Mouse (Mus musculus): ENCODE data around the gene Bicdl1. TPM values are rescaled to one million over a fixed set of nuclear protein-coding genes. Genes with fewer than 3 reads are reported as not detected.

Gene Bicdl1
- polyA plus RNA-seq, 2 experiments, result 11.7 to 16.3 TPM

DNA sequence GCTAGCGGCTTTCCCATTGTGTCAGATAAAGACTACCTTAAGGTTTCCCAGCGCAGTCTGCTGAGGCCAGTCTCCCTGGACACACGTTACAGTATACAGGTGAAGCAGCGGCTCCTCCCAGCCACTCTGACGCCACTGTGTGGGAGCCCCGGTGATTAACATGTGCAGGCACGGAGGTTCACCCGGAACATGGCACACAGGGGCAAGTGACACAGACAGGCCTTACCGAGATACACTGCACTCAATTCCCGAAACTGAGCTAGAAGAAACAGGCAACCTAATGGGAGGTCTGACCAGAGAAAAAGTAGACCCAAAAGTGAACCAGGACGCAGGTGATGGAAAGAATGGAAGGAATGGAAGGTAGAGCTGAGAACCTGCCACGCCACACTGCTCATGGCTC, 77.6 kb downstream of the Bicdl1 start:
- no peak for ATAC-seq (ENCODE audit: low FRiP score, low read depth)
- DNase-seq (ENCODE audit: low spot score), result no peak
- Histone ChIP-seq H3K4me2 (replicated peaks; ENCODE audit: low read depth, low read length, severe bottlenecking) (no peak overlapping the region), H3K4me1 (ENCODE audit: control insufficient read depth, insufficient read depth, low read length) (no peaks in the 10 kb centered on the region), H3K27me3 (ENCODE audit: control insufficient read depth, insufficient read depth, low read length) (no peaks in the 10 kb centered on the region), H3K27ac (replicated peaks; ENCODE audit: low read depth, low read length) (no peak overlapping the region), H3K4me3 (replicated peaks; ENCODE audit: low read length) (no peak overlapping the region), H3K9ac (ENCODE audit: low read depth, low read length, severe bottlenecking) (no peak overlapping the region), H3K9me3 (ENCODE audit: control insufficient read depth, low read length) (no peaks in the 10 kb centered on the region), H3K36me3 (ENCODE audit: control insufficient read depth, insufficient read depth, low read length) (no peaks in the 10 kb centered on the region)
- WGBS, result 88% methylated on average over 12 of the region's 12 CpGs
- no peak for TF ChIP-seq POLR2A (IDR thresholded peaks at IDR 0.05; ENCODE audit: borderline replicate concordance, extremely low read depth, insufficient read depth, insufficient read length)

DNA sequence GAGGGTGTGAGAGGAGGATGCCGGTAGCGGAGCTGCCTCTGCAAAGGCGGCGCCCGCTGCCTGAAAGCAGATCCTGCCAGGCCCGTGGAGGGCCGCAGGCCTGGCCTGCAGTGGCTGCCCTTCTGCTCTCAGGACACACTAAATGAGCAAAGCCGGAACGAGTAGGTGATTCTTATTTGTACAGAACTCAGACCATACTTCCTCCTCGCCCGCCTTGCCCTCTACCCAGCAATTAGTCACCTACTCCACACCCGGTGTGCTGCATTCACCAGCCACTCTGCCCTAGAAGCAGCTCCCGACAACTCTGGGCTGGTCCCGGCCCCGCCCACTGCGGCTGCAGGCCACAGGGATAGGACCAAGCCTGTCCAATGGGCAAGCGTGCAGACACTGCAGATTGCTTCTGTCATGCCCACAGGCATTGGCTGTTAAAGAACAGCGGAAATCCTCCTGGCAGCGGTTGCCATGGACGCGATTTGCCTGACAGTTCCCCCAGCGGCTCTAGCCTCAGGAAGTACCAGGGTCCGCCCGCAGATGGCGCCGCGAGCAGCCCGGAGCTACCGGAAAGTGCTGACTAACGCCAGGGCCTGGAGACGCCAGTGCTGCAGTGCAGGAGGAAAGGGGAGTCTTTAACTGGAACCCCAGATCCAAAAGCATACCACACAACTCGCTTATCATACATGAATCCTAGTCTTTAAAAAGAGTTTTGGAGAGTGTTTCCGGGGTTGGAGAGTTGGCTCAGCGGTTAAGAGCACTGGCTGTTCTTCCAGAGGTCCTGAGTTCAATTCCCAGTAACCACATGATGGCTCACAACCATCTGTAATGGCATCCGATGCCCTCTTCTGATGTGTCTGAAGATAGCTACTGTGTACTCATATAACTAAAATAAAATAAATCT, 78.5 kb downstream of the Bicdl1 start:
- peak; percentile 98 for ATAC-seq (ENCODE audit: low FRiP score, low read depth)
- TF ChIP-seq POLR2A (IDR thresholded peaks at IDR 0.05; ENCODE audit: borderline replicate concordance, extremely low read depth, insufficient read depth, insufficient read length), result peak; percentile 87; the same call in 1 of the 2 replicates
- WGBS, result 4% methylated on average over 35 of the region's 35 CpGs
- Histone ChIP-seq H3K27me3 (ENCODE audit: control insufficient read depth, insufficient read depth, low read length) (no peaks in the 10 kb centered on the region), H3K4me3 (replicated peaks; ENCODE audit: low read length) (peak overlapping the region; percentile 43), H3K4me1 (ENCODE audit: control insufficient read depth, insufficient read depth, low read length) (no peaks in the 10 kb centered on the region), H3K27ac (replicated peaks; ENCODE audit: low read depth, low read length) (no peak overlapping the region), H3K9me3 (ENCODE audit: control insufficient read depth, low read length) (no peaks in the 10 kb centered on the region), H3K9ac (ENCODE audit: low read depth, low read length, severe bottlenecking) (peak overlapping the region; percentile 50), H3K36me3 (ENCODE audit: control insufficient read depth, insufficient read depth, low read length) (peaks cover under 1% of the 10 kb centered on the region; the same call in 1 of the 2 replicates), H3K4me2 (replicated peaks; ENCODE audit: low read depth, low read length, severe bottlenecking) (peak overlapping the region; percentile 70)
- peak; percentile 100 for DNase-seq (ENCODE audit: low spot score)

DNA sequence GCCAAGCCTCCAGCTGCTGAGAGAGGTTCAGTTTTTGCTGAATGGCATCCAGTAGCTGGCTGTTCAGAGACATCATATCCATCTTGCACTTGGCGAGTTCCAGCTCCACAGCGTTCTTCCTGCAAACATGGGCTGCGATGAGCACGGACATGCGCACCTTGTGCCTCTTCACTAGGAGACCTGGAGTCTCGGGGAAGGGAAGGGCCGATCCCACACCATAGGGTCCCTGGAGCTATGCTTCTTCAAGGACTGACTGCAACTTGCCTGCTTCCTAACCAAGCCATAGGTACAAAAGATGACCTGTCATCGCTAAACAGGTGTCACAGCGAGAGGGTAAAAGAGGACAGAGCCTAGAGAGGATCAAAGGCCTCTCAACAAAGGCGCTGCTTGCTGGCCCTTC, 79.6 kb downstream of the Bicdl1 start:
- TF ChIP-seq POLR2A (IDR thresholded peaks at IDR 0.05; ENCODE audit: borderline replicate concordance, extremely low read depth, insufficient read depth, insufficient read length), result no peak
- DNase-seq (ENCODE audit: low spot score), result no peak
- ATAC-seq (ENCODE audit: low FRiP score, low read depth), result no peak
- no peaks in the 10 kb centered on the region for H3K9me3 ChIP-seq (ENCODE audit: control insufficient read depth, low read length)
- H3K4me2 ChIP-seq (replicated peaks; ENCODE audit: low read depth, low read length, severe bottlenecking), result peak overlapping the region; percentile 70; the same call in 1 of the 2 replicates
- no peak overlapping the region for H3K27ac ChIP-seq (replicated peaks; ENCODE audit: low read depth, low read length)
- no peaks in the 10 kb centered on the region for H3K4me1 ChIP-seq (ENCODE audit: control insufficient read depth, insufficient read depth, low read length)
- H3K36me3 ChIP-seq (ENCODE audit: control insufficient read depth, insufficient read depth, low read length), result peaks cover 8% of the 10 kb centered on the region; the same call in 1 of the 2 replicates
- no peaks in the 10 kb centered on the region for H3K27me3 ChIP-seq (ENCODE audit: control insufficient read depth, insufficient read depth, low read length)
- peak overlapping the region; percentile 50 for H3K9ac ChIP-seq (ENCODE audit: low read depth, low read length, severe bottlenecking)
- peak overlapping the region; percentile 43 for H3K4me3 ChIP-seq (replicated peaks; ENCODE audit: low read length)
- WGBS, result 86% methylated on average over 10 of the region's 10 CpGs

DNA sequence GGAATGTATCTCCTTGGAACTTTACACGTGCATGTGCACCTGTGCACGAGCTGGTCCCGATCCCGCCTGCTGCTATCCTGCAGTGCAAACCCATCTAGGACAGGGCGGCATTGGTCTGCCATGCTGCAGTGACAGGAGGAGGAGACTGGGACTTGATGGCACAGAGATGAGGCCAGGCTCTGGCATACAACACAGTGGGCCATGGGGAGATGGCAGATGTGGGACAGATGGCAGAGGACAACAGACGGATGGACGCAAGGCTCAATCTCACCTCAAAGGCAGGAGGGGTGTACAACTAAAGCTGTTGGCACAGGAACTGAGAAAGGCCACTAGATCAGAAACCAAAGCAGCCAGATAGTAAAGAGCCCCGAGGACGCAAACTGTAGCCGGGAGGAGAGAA, 80.5 kb downstream of the Bicdl1 start:
- WGBS, result 90% methylated on average over 10 of the region's 10 CpGs
- no peaks in the 10 kb centered on the region for H3K9me3 ChIP-seq (ENCODE audit: control insufficient read depth, low read length)
- no peak overlapping the region for H3K4me3 ChIP-seq (replicated peaks; ENCODE audit: low read length)
- no peak for DNase-seq (ENCODE audit: low spot score)
- no peaks in the 10 kb centered on the region for H3K4me1 ChIP-seq (ENCODE audit: control insufficient read depth, insufficient read depth, low read length)
- H3K27ac ChIP-seq (replicated peaks; ENCODE audit: low read depth, low read length), result no peak overlapping the region
- peak overlapping the region; percentile 16; the same call in 1 of the 2 replicates for H3K9ac ChIP-seq (ENCODE audit: low read depth, low read length, severe bottlenecking)
- TF ChIP-seq POLR2A (IDR thresholded peaks at IDR 0.05; ENCODE audit: borderline replicate concordance, extremely low read depth, insufficient read depth, insufficient read length), result no peak
- H3K27me3 ChIP-seq (ENCODE audit: control insufficient read depth, insufficient read depth, low read length), result no peaks in the 10 kb centered on the region
- no peak for ATAC-seq (ENCODE audit: low FRiP score, low read depth)
- peaks cover 17% of the 10 kb centered on the region for H3K36me3 ChIP-seq (ENCODE audit: control insufficient read depth, insufficient read depth, low read length)
- no peak overlapping the region for H3K4me2 ChIP-seq (replicated peaks; ENCODE audit: low read depth, low read length, severe bottlenecking)

DNA sequence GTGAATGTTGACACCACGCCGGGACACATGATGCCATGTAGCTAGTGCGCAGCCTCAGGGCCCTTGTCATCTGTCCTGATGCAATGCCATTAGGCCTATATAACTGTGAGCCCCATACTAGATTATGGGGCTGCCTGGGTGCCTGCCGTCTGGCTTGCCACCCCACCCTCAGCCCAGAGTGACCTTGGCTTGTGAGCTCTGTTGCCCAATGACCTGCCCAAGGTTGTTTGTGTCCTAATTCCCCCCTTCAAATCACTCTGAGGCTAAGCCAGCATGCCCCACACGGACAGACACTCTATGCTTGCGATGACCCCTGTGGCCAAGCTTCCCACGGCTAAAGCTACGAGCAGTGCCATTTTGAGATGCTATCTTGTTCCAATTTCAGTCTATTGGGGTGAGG, 81.7 kb downstream of the Bicdl1 start:
- Histone ChIP-seq H3K9ac (ENCODE audit: low read depth, low read length, severe bottlenecking) (no peak overlapping the region), H3K4me3 (replicated peaks; ENCODE audit: low read length) (no peak overlapping the region), H3K4me1 (ENCODE audit: control insufficient read depth, insufficient read depth, low read length) (no peaks in the 10 kb centered on the region), H3K27me3 (ENCODE audit: control insufficient read depth, insufficient read depth, low read length) (no peaks in the 10 kb centered on the region), H3K4me2 (replicated peaks; ENCODE audit: low read depth, low read length, severe bottlenecking) (no peak overlapping the region), H3K27ac (replicated peaks; ENCODE audit: low read depth, low read length) (no peak overlapping the region), H3K9me3 (ENCODE audit: control insufficient read depth, low read length) (no peaks in the 10 kb centered on the region), H3K36me3 (ENCODE audit: control insufficient read depth, insufficient read depth, low read length) (peaks cover 29% of the 10 kb centered on the region)
- no peak for DNase-seq (ENCODE audit: low spot score)
- ATAC-seq (ENCODE audit: low FRiP score, low read depth), result no peak
- no peak for TF ChIP-seq POLR2A (IDR thresholded peaks at IDR 0.05; ENCODE audit: borderline replicate concordance, extremely low read depth, insufficient read depth, insufficient read length)
- WGBS, result 90% methylated on average over 8 of the region's 8 CpGs

Measured in limb, embryonic 14.5 days (tissue).